Comparison of ENCODE assay signal across 9 mouse cellular contexts in the genomic region with DNA sequence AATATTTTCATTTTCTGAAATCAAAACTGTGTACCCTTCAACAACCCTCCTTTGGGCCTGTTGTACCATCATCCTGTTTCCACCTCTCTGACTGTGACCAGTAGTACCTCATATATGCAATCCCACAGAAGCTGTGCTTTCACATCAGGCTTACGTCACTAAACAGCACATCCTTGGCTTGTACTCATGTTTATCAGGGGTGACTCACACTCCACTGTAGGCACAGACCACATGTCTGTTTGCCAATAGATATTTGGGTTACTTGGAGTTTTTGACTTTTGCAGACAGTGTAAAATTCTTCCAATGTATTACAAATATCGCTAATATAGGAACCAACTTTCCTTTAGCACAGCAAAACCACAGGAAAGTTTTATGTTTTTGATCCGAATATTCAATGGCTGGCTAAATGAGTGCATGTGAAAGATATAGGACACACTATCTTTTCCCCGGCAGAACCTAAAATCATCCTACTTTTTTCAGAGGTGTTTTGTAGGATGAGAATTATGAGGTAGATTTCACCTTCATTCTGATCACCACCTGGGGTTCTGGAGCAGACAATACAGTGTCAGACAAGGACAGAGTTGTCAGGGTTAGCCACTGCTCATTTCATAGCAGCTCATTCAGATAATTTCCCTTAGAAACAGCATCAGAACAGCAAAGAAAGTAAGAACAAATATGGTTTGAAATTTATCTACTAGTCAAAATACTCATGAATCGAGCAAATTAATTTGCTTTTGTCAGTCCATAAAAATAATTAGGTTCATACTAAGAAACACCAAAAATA. TPM values are rescaled to one million over a fixed set of nuclear protein-coding genes. Genes with fewer than 3 reads are reported as not detected.
DNase-seq lines count a peak whose midpoint lies in the region; ATAC-seq and TF ChIP-seq lines count a peak whose summit lies in the region.
"Had no signal": no experiment of that assay in that cellular context is flagged by ENCODE, and none has a peak within 500 bp of the region (broad histone marks: within the 10 kb centered on the region; RNA-seq: fewer than 3 reads in every experiment).

No protein-coding gene starts in this region.

- H3K9me3 ChIP-seq in G1E (replicated peaks), result no peaks in the 10 kb centered on the region
- H3K9me3 ChIP-seq in erythroblast, embryonic 14.5 days (ENCODE audit: control insufficient read depth, low read length), result no peaks in the 10 kb centered on the region
- H3K9me3 ChIP-seq: hindbrain, embryonic 15.5 days had no signal

- no peak overlapping the region for H3K27ac ChIP-seq in thymus, adult 2 months (ENCODE audit: control insufficient read depth, insufficient read depth, low read length)
- H3K27ac ChIP-seq: hindbrain, embryonic 15.5 days had no signal

- H3K27me3 ChIP-seq in G1E (ENCODE audit: insufficient read depth, low read length), result no peaks in the 10 kb centered on the region
- H3K27me3 ChIP-seq in erythroblast, embryonic 14.5 days (ENCODE audit: control insufficient read depth), result no peaks in the 10 kb centered on the region
- H3K27me3 ChIP-seq in thymus, adult 2 months (ENCODE audit: control insufficient read depth, insufficient read depth, low read length), result no peaks in the 10 kb centered on the region
- H3K27me3 ChIP-seq: hindbrain, embryonic 15.5 days had no signal

- H3K4me3 ChIP-seq in G1E (ENCODE audit: low read depth, low read length), result no peak overlapping the region
- H3K4me3 ChIP-seq in erythroblast, embryonic 14.5 days (replicated peaks), result peak overlapping the region; percentile 44
- no peak overlapping the region for H3K4me3 ChIP-seq in thymus, adult 2 months (ENCODE audit: control insufficient read depth, insufficient read depth, low read length)
- H3K4me3 ChIP-seq: hindbrain, embryonic 15.5 days had no signal

- 96% methylated on average over 5 of the region's 5 CpGs for WGBS in thymus, adult 2 months

- peak; percentile 31; the same call in 1 of the 2 replicates for ATAC-seq in frontal cortex, adult (ENCODE audit: low TSS enrichment)
- ATAC-seq in G1E (ENCODE audit: extremely low read depth, insufficient number of reproducible peaks, low FRiP score, poor library complexity, severe bottlenecking), result peak; percentile 57

- peaks cover 80% of the 10 kb centered on the region for H3K36me3 ChIP-seq in G1E (replicated peaks)
- H3K36me3 ChIP-seq in erythroblast, embryonic 14.5 days (ENCODE audit: control insufficient read depth), result peaks cover 73% of the 10 kb centered on the region
- H3K36me3 ChIP-seq in thymus, adult 2 months (ENCODE audit: control insufficient read depth, insufficient read depth, low read length), result no peaks in the 10 kb centered on the region

- no peak for TF ChIP-seq POLR2A in thymus, adult 2 months (IDR thresholded peaks at IDR 0.05; ENCODE audit: control insufficient read depth, extremely low read depth, insufficient read depth, low read length, poor library complexity)

- peaks cover 22% of the 10 kb centered on the region for H3K4me1 ChIP-seq in G1E (ENCODE audit: insufficient read depth, low read depth, low read length)
- H3K4me1 ChIP-seq in erythroblast, embryonic 14.5 days (ENCODE audit: control insufficient read depth), result peaks cover 73% of the 10 kb centered on the region
- no peaks in the 10 kb centered on the region for H3K4me1 ChIP-seq in thymus, adult 2 months (replicated peaks; ENCODE audit: control insufficient read depth, insufficient read depth, low read length)
- H3K4me1 ChIP-seq: hindbrain, embryonic 15.5 days had no signal

- no peak for TF ChIP-seq CTCF in G1E (IDR thresholded peaks at IDR 0.05; ENCODE audit: low read depth, low read length)
- TF ChIP-seq CTCF in thymus, adult 2 months (IDR thresholded peaks at IDR 0.05; ENCODE audit: borderline replicate concordance, control insufficient read depth, extremely low read depth, insufficient read depth, low read length, poor library complexity), result no peak

- no peak for DNase-seq in frontal cortex, postnatal 36 days (ENCODE audit: low spot score in 2 of 2)
- DNase-seq in G1E (ENCODE audit: low spot score), result no peak
- peak; percentile 25 for DNase-seq in lung, postnatal 10 days
- no peak for DNase-seq in yolk sac, embryonic 10.5 days (ENCODE audit: low spot score)
- no peak for DNase-seq in retina, embryonic 14.5 days (ENCODE audit: low spot score)
- DNase-seq in thymus, adult 2 months, result no peak

RNA-seq across cellular contexts. Expression of a gene that starts 30.4 kb away (rescaled TPM):
- total RNA-seq in G1E (2014; fragmentation: Nextera tagmentation) (30.8 and 57.6 TPM in 2 replicates), G1E (2017) (54.6 and 55.0 TPM in 2 replicates)
- 32.0 and 35.9 TPM in 2 replicates for polyA plus RNA-seq in G1E (2012)
- polyA plus RNA-seq in erythroblast, embryonic 14.5 days (2012), result 7.4 and 7.5 TPM in 2 replicates
- polyA plus RNA-seq in thymus, adult 2 months (2012; rRNA removed), result 42.7 and 47.6 TPM in 2 replicates

RNA-seq across cellular contexts. Expression of a gene that starts 30.5 kb away (rescaled TPM):
- 21.4 and 25.9 TPM in 2 replicates for total RNA-seq in G1E (2014; fragmentation: Nextera tagmentation)
- total RNA-seq in G1E (2017), result 32.4 and 35.3 TPM in 2 replicates
- 4.9 and 6.0 TPM in 2 replicates for polyA plus RNA-seq in G1E (2012)
- polyA plus RNA-seq in erythroblast, embryonic 14.5 days (2012), result 0.71 and 1.1 TPM in 2 replicates
- 4.0 and 4.3 TPM in 2 replicates for polyA plus RNA-seq in thymus, adult 2 months (2012; rRNA removed)
